Mouse (Mus musculus): ENCODE data around the gene Igfbp4.
A peak's percentile ranks its signal among the peaks of the same experiment; 100 is the strongest.

Igfbp4 gene

GRCm38 (mm10) chr11:99042834-99043431, 1.9 kb downstream of the Igfbp4 start:
- DNase-seq = no peak

- no peak for DNase-seq
These were observed 2.6 kb downstream of the Igfbp4 start for GRCm38 (mm10) chr11:99043632-99044031.

DNA sequence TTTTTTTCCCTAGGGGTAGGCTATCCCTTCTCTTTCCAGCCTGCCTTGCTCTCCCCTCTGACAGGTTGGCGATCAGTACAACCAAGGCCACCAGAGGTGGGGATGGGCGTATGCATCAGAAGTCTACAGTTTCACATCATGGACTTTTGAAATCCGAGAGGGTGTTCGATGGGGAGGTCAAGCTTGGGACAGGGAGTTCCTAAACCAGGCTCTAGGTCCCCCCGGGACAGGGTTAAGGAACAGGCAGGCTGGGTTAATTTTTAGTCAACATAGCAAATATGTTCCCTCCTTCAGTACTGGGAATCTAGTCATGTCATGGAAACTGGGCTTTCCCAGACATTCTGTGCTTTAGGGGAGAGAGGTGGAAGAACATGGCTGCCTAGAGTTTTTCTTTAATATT, 3.3 kb downstream of the Igfbp4 start:
- DNase-seq = no peak

- no peak for DNase-seq
These were observed 4.3 kb downstream of the Igfbp4 start for GRCm38 (mm10) chr11:99045159-99045889.

- no peak for DNase-seq
These were observed 6.1 kb downstream of the Igfbp4 start for GRCm38 (mm10) chr11:99047120-99047519.

GRCm38 (mm10) chr11:99047643-99048042, 6.6 kb downstream of the Igfbp4 start:
- DNase-seq = no peak

- no peak for DNase-seq
These were observed 14.1 kb downstream of the Igfbp4 start for GRCm38 (mm10) chr11:99055143-99055542.

GRCm38 (mm10) chr11:99055571-99056452, 14.8 kb downstream of the Igfbp4 start:
- no peak for DNase-seq

- no peak for DNase-seq
These were observed 19.4 kb downstream of the Igfbp4 start for GRCm38 (mm10) chr11:99060435-99060834.

GRCm38 (mm10) chr11:99062661-99063060, 21.6 kb downstream of the Igfbp4 start:
- no peak for DNase-seq

DNA sequence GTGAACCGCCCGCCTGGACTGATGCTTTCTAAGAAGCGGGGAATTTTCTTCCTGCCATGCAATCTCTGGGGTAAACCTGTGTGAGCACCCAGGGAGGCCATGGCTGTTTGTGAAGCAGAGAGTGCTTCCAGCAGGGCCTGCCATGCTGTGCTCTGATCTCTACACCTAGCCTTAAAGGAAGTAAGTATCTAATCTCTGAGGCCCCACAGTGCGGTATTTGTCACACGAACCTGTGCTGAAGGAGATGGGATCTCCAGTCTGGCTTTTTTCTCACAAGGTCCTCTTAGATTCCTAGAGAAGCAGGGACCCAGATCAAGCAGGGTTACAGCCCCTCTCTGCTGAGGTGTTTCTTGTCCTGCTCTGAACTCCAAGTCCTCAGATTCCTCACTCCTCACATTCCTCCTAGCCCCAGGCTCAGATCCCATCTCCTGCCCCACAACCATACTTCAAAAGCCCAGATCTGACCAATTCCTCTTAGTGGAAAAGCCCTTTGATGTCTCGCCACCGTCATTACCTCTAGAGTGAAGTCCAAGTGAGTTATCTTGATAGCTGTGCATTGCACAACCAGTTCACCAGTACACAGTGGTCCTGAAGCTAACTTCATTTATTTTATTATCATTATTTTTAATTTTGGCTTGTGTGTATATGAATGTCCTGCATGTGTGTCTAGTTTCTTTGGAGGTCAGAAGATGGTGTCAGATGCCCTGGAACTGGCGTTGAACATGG, 22.5 kb downstream of the Igfbp4 start:
- DNase-seq = no peak

DNA sequence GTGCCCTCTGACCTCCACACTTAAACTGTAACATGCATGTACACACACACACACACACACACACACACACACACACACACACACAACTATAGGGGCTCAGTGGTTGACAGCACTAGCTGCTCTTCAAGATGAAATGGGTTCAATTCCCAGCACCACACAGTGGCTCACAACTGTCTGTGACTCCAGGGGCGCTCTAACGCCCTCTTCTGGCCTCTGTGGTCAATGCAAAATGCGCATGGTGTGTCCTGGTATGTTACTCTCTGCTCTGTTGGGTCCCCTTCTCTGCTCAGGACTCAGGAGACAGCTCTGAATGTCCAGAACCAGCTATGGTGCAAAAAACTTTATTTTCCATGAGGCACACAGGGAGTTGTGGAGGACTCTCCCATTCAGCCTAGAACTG, 24.3 kb downstream of the Igfbp4 start:
- DNase-seq = no peak

- DNase-seq = peak; percentile 28 to 51
These were observed 24.9 kb downstream of the Igfbp4 start for GRCm38 (mm10) chr11:99065979-99066378.

DNA sequence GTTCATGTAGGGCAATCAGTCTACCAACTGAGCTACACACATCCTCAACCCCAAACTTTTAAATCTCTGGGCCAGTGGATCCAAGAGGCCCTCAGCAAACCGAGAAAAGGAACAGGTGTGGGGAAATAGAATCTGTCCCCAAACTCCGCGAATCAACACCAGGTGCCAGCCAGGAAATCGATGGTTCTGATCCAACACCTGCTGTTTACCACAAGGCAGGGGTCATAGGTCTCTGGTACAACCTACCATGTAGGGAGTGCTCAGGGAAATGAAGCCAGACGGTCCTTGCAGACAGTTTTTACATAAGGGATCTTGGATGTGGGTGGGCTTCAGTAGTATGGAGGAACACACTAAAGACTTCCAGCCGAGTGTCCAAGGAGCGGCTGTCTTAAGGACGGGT, 26.5 kb downstream of the Igfbp4 start:
- no peak for DNase-seq

DNA sequence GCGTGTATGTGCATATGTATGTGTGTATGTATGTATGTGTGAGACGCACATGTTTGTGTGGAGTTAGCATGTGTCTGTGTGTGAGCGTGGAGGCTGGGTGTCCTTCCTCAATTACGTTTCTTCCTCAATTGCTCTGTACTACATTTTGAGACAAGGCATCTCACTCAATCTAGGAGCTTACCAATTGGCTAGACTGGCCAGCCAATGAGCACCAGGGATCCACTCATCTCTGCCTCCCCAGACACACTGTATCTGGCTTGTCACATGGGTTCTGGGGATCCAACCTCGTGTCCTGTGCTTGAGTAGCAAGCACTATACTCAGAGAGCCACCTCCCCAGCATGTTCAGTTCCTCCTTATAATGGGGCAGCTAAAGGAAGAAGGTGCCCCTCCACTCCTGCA, 27.4 kb downstream of the Igfbp4 start:
- no peak for DNase-seq

GRCm38 (mm10) chr11:99071866-99072265, 30.8 kb downstream of the Igfbp4 start:
- DNase-seq = no peak

DNA sequence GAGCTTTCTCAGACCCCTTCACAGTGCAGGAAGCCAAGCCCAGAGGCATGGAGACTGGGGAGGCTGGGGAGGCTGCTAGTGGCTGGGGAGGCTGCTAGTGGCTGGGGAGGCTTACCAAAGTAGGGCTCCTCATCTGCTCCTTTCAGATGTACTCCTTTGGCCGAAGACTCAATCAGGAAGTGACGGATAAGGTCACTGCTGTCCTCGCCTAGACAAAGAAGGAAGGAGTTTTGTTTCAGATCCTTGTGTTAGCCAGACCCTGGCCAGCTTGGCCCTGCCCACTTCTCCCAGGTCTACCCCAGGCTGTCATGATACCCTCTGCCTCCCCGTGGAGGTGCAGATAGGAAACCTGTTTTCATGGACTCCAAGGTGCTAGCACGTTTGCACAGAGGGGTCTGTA, 32.7 kb downstream of the Igfbp4 start:
- DNase-seq = no peak

DNA sequence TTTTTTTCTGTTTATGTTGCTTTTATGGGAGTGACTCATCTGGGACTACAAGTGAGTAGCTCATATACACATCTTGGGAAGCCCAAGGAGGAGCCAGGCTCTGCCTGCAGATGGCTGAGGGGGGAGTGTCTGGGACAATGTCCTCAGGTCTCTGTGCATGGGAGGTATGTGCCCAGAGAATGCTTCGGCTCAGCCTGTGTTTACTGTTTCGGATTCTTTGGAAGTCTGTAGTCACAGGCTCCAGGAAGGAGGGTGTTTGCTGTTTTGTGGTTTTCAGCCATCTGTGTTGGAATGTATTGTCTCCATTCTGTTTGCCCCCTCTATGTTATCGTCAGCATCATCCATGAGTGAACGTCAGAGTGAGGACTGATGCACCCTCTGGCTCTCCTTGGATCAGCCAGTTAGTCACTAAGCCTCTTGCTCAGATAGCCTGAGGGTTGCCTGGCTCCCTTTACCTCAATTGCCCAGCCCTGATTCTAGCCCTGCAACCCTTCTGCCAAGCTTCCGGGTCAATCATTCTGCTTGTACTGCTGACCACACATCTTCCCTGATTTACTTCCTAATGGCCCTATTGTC, 35.8 kb downstream of the Igfbp4 start:
- DNase-seq = no peak

DNA sequence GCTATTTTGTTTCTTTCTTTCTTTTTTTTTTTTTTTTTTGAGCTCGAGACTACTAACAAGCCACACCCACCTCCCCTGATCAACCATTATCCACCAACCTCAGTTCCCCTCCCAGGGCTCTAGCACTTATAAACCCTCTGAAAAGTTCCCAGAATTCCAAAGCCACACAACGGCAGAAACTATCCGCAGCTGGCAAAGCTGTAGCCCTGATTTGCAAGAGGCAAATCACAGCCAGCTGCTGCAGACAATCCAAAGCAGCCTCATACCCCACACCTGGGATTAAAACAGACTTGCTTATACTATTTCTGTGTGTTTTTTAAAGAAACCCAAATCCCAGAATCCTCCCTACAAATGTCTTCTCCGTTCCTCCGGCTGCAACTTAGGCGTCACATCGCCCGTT, 36.8 kb downstream of the Igfbp4 start:
- no peak for DNase-seq

DNA sequence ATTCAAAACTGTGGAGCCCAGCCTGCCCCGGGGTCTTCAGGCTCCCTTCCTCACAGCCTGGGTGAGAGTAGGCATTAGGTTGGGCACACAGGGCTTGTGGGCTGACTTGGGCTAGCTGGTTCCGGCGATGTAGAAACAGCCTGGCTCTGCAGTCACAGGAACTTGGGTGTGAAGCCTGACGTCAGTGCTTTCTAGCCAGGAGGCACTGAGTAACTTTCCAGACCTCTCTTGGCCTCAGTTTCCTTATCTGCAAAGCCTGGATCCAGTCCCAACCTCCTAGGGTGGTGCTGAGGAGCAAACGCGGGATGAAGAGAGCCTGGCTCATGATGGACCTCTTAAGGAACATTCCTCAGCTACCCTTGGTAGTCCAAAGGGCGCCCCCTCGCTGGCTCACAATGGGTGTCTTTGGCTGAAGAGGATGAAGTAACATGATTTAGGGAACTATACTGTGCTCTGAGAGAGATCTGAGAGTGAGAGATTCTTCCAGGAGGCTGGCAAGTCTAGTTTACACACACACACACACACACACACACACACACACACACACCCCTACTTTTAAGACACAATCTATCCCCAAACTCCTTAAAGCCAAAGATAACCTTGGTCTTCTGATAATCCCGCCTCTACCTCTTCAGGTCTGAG, 40.0 kb downstream of the Igfbp4 start:
- no peak for DNase-seq

GRCm38 (mm10) chr11:99081566-99081965, 40.5 kb downstream of the Igfbp4 start:
- DNase-seq = no peak

- no peak for DNase-seq
These were observed 41.1 kb downstream of the Igfbp4 start for GRCm38 (mm10) chr11:99082098-99082497.

Measured in spleen, adult 18-20 months (tissue).